Mouse (Mus musculus) frontal cortex, postnatal 10 days (tissue): Measurements from ENCODE around the gene Exoc7.

Source experiments
- DNase-seq, 2 experiments: peaks; one replicate each; pipeline ENCODE4 v3.0.0; 2022; ENCODE audit warnings: low spot score in 2 of 2, mixed read lengths in 1 of 2

The Exoc7 gene

GRCm38 (mm10) chr11:116307019-116307725 is at the start of gene Exoc7:
Exoc7 (minus strand) TSS chr11:116307233.
- DNase-seq: no peak

- no peak for DNase-seq
Measured at GRCm38 (mm10) chr11:116354521-116354920, 47.5 kb upstream of the Exoc7 start.

GRCm38 (mm10) chr11:116353535-116353934 is 46.5 kb upstream of the Exoc7 start:
- DNase-seq: no peak

GRCm38 (mm10) chr11:116351294-116351693 is 44.3 kb upstream of the Exoc7 start:
- no peak for DNase-seq

GRCm38 (mm10) chr11:116347955-116348354 is 40.9 kb upstream of the Exoc7 start:
- DNase-seq: no peak

- no peak for DNase-seq
Measured at GRCm38 (mm10) chr11:116347012-116347411, 40.0 kb upstream of the Exoc7 start.

- DNase-seq: no peak
Measured at GRCm38 (mm10) chr11:116342069-116342791, 35.2 kb upstream of the Exoc7 start.

GRCm38 (mm10) chr11:116337531-116337930 is 30.5 kb upstream of the Exoc7 start:
- DNase-seq: no peak

- no peak for DNase-seq
Measured at GRCm38 (mm10) chr11:116337000-116337399, 30.0 kb upstream of the Exoc7 start.

- no peak for DNase-seq
Measured at GRCm38 (mm10) chr11:116336393-116336792, 29.4 kb upstream of the Exoc7 start.

- DNase-seq: peak; percentile 96 to 97
Measured at GRCm38 (mm10) chr11:116335244-116336036, 28.4 kb upstream of the Exoc7 start, which contains the start of gene Foxj1. Foxj1 (minus strand) TSS chr11:116335399.

GRCm38 (mm10) chr11:116334417-116334782 is 27.4 kb upstream of the Exoc7 start:
- no peak for DNase-seq

GRCm38 (mm10) chr11:116333526-116334416 is 26.7 kb upstream of the Exoc7 start:
- DNase-seq: no peak

GRCm38 (mm10) chr11:116332983-116333270 is 25.9 kb upstream of the Exoc7 start:
- DNase-seq: no peak

GRCm38 (mm10) chr11:116332232-116332982 is 25.4 kb upstream of the Exoc7 start:
- DNase-seq: peak; percentile 43 to 56

GRCm38 (mm10) chr11:116330211-116330518 is 23.1 kb upstream of the Exoc7 start:
- DNase-seq: no peak

GRCm38 (mm10) chr11:116329314-116330210 is 22.5 kb upstream of the Exoc7 start:
- peak in 1 of 2 experiments; percentile 39 for DNase-seq

GRCm38 (mm10) chr11:116326963-116327603 is 20.1 kb upstream of the Exoc7 start:
- no peak for DNase-seq
